Mouse (Mus musculus) heart, embryonic 11.5 days (tissue): Measurements from ENCODE around the gene Tpsab1. TPM values are rescaled to one million over a fixed set of nuclear protein-coding genes. Genes with fewer than 3 reads are reported as not detected.

Experiments
- ATAC-seq: fragments of 200-750 bp; cut with Nextera tagmentation; replicated peaks from 2 replicates; pipeline ENCODE4 v1.8.0; 2017; ENCODE audit warnings: moderate library complexity; ENCODE audit not compliant: insufficient number of reproducible peaks, low FRiP score, low TSS enrichment
- H3K27ac ChIP-seq: fragments of 300-500 bp; sonication (generic); 2 replicates; pipeline ENCODE4 v1.5.1; 2014; ENCODE audit warnings: mild to moderate bottlenecking, low read depth, low read length
- H3K27me3 ChIP-seq: fragments of 300-500 bp; sonication (generic); 2 replicates; pipeline ENCODE4 v1.6.1; 2014; ENCODE audit warnings: mild to moderate bottlenecking, low read length, mixed read lengths; ENCODE audit not compliant: control insufficient read depth, insufficient read depth
- H3K36me3 ChIP-seq: fragments of 300-500 bp; sonication (generic); 2 replicates; pipeline ENCODE4 v1.6.1; 2014; ENCODE audit warnings: mild to moderate bottlenecking, low read length, moderate library complexity, mixed read lengths; ENCODE audit not compliant: control insufficient read depth, insufficient read depth
- H3K4me1 ChIP-seq: fragments of 300-500 bp; sonication (generic); 2 replicates; pipeline ENCODE4 v1.6.1; 2014; ENCODE audit warnings: low read length; ENCODE audit not compliant: control insufficient read depth, insufficient read depth
- H3K4me2 ChIP-seq: fragments of 300-500 bp; sonication (generic); 2 replicates; pipeline ENCODE4 v1.6.1; 2014; ENCODE audit warnings: mild to moderate bottlenecking, moderate library complexity
- H3K4me3 ChIP-seq: fragments of 300-500 bp; sonication (generic); 2 replicates; pipeline ENCODE4 v1.5.1; 2014; ENCODE audit warnings: low read depth, low read length
- H3K9ac ChIP-seq: fragments of 300-500 bp; sonication (generic); 2 replicates; pipeline ENCODE4 v1.6.1; 2014; ENCODE audit warnings: mild to moderate bottlenecking, low read depth, low read length, moderate library complexity
- H3K9me3 ChIP-seq: fragments of 300-500 bp; sonication (generic); replicated peaks from 2 replicates; pipeline ENCODE4 v1.6.1; 2016; ENCODE audit warnings: low read length; ENCODE audit not compliant: control insufficient read depth
- WGBS: fragments of 180-500 bp; shearing (Covaris S2); extraction: QIAGEN DNeasy Blood & Tissue Kit; methylation state at CpG from one replicate; pipeline ENCODE4 v1.1.7; 2014; ENCODE audit not compliant: insufficient replicate concordance; 5-methylcytosine and 5-hydroxymethylcytosine counted together
- polyA plus RNA-seq: library from polyadenylated mRNA; unstranded; fragments of >200 nt; fragmentation: Nextera tagmentation; extraction: Ambion mirVana; gene quantifications from 2 replicates; pipeline ENCODE4 v1.2.1, GENCODE M21; 2014

Tpsab1 gene
- polyA plus RNA-seq = not detected in 2 replicates

- no peak within 1 kb of the TSS for H3K4me2 ChIP-seq
- H3K27me3 ChIP-seq = no peaks in the 10 kb centered on the region; the same call in 1 of the 2 replicates
- H3K9ac ChIP-seq = no peak within 1 kb of the TSS
- no peaks in the 10 kb centered on the region for H3K9me3 ChIP-seq
- no peaks in the 10 kb centered on the region for H3K4me1 ChIP-seq
- H3K27ac ChIP-seq = no peak within 1 kb of the TSS
- no peak within 1 kb of the TSS for H3K4me3 ChIP-seq
- ATAC-seq = no peak
- no peaks in the 10 kb centered on the region for H3K36me3 ChIP-seq
- 83% methylated on average over 4 of the region's 4 CpGs for WGBS
Observed at GRCm38 (mm10) chr17:25345462-25345861, at the start of gene Tpsab1. Gene Tpsab1, minus strand, starts transcription at chr17:25345562.

- H3K9me3 ChIP-seq = no peaks in the 10 kb centered on the region
- H3K36me3 ChIP-seq = peaks cover 10% of the 10 kb centered on the region; the same call in 1 of the 2 replicates
- WGBS = 95% methylated on average over 4 of the region's 4 CpGs
- no peak overlapping the region for H3K9ac ChIP-seq
- ATAC-seq = no peak
- peaks cover 16% of the 10 kb centered on the region for H3K4me1 ChIP-seq
- H3K4me3 ChIP-seq = no peak overlapping the region
- H3K4me2 ChIP-seq = no peak overlapping the region
- no peaks in the 10 kb centered on the region for H3K27me3 ChIP-seq
- no peak overlapping the region for H3K27ac ChIP-seq
Observed at GRCm38 (mm10) chr17:25394526-25394925, 49.2 kb upstream of the Tpsab1 start.

GRCm38 (mm10) chr17:25374011-25374410 lies 28.6 kb upstream of the Tpsab1 start:
- Histone ChIP-seq H3K36me3 (no peaks in the 10 kb centered on the region; the same call in 1 of the 2 replicates), H3K27me3 (no peaks in the 10 kb centered on the region), H3K4me1 (no peaks in the 10 kb centered on the region), H3K27ac (no peak overlapping the region), H3K4me3 (no peak overlapping the region), H3K4me2 (no peak overlapping the region), H3K9ac (no peak overlapping the region), H3K9me3 (no peaks in the 10 kb centered on the region)
- no peak for ATAC-seq
- WGBS = 37% methylated on average over 9 of the region's 9 CpGs

GRCm38 (mm10) chr17:25372491-25372890 lies 27.1 kb upstream of the Tpsab1 start:
- WGBS = 73% methylated on average over 8 of the region's 8 CpGs

GRCm38 (mm10) chr17:25368973-25369372 lies 23.6 kb upstream of the Tpsab1 start, which contains the start of gene Tpsg1:
Gene Tpsg1, plus strand, starts transcription at chr17:25369273.
- Histone ChIP-seq H3K4me2 (no peak within 1 kb of the TSS), H3K27me3 (peaks cover 2% of the 10 kb centered on the region; the same call in 1 of the 2 replicates), H3K9me3 (no peaks in the 10 kb centered on the region), H3K4me1 (no peaks in the 10 kb centered on the region), H3K4me3 (no peak within 1 kb of the TSS), H3K36me3 (no peaks in the 10 kb centered on the region), H3K27ac (no peak within 1 kb of the TSS), H3K9ac (no peak within 1 kb of the TSS)
- WGBS = 68% methylated on average over 3 of the region's 3 CpGs
- ATAC-seq = no peak

More at GRCm38 (mm10) chr17:25372491-25372890, 27.1 kb upstream of the Tpsab1 start:
- no peaks in the 10 kb centered on the region for H3K27me3 ChIP-seq
- no peak for ATAC-seq
- no peak overlapping the region for H3K27ac ChIP-seq
- H3K9ac ChIP-seq = no peak overlapping the region
- no peaks in the 10 kb centered on the region; the same call in 1 of the 2 replicates for H3K36me3 ChIP-seq
- no peaks in the 10 kb centered on the region for H3K9me3 ChIP-seq
- no peaks in the 10 kb centered on the region for H3K4me1 ChIP-seq
- no peak overlapping the region for H3K4me3 ChIP-seq
- H3K4me2 ChIP-seq = no peak overlapping the region

- Histone ChIP-seq H3K36me3 (no peaks in the 10 kb centered on the region), H3K27ac (no peak within 1 kb of the TSS), H3K4me3 (no peak within 1 kb of the TSS), H3K9ac (no peak within 1 kb of the TSS), H3K4me2 (no peak within 1 kb of the TSS), H3K27me3 (peaks cover 2% of the 10 kb centered on the region; the same call in 1 of the 2 replicates), H3K9me3 (no peaks in the 10 kb centered on the region), H3K4me1 (no peaks in the 10 kb centered on the region)
- ATAC-seq = no peak
- 71% methylated on average over 2 of the region's 2 CpGs for WGBS
Observed at GRCm38 (mm10) chr17:25366005-25366404, 20.6 kb upstream of the Tpsab1 start, which contains the start of gene Tpsb2. Gene Tpsb2, plus strand, starts transcription at chr17:25366305.

GRCm38 (mm10) chr17:25363726-25364125 lies 18.4 kb upstream of the Tpsab1 start:
- Histone ChIP-seq H3K36me3 (no peaks in the 10 kb centered on the region), H3K9ac (no peak overlapping the region), H3K4me1 (no peaks in the 10 kb centered on the region), H3K27me3 (peaks cover 2% of the 10 kb centered on the region; the same call in 1 of the 2 replicates), H3K9me3 (no peaks in the 10 kb centered on the region), H3K4me3 (no peak overlapping the region), H3K27ac (no peak overlapping the region), H3K4me2 (no peak overlapping the region)
- 4% methylated on average over 1 of the region's 1 CpGs for WGBS
- no peak for ATAC-seq

GRCm38 (mm10) chr17:25361291-25361690 lies 15.9 kb upstream of the Tpsab1 start:
- ATAC-seq = no peak
- 57% methylated on average over 2 of the region's 2 CpGs for WGBS
- Histone ChIP-seq H3K4me3 (no peak overlapping the region), H3K9ac (no peak overlapping the region), H3K36me3 (no peaks in the 10 kb centered on the region), H3K4me1 (no peaks in the 10 kb centered on the region), H3K27me3 (no peaks in the 10 kb centered on the region; the same call in 1 of the 2 replicates), H3K9me3 (no peaks in the 10 kb centered on the region), H3K27ac (no peak overlapping the region), H3K4me2 (no peak overlapping the region)

- 45% methylated on average over 3 of the region's 3 CpGs for WGBS
- ATAC-seq = no peak
- no peak overlapping the region for H3K4me3 ChIP-seq
Observed at GRCm38 (mm10) chr17:25341490-25341889, 3.9 kb downstream of the Tpsab1 start.

More at GRCm38 (mm10) chr17:25341490-25341889, 3.9 kb downstream of the Tpsab1 start:
- H3K9me3 ChIP-seq = no peaks in the 10 kb centered on the region; the same call in 1 of the 2 replicates
- no peak overlapping the region for H3K4me2 ChIP-seq
- no peaks in the 10 kb centered on the region for H3K36me3 ChIP-seq
- no peaks in the 10 kb centered on the region for H3K4me1 ChIP-seq
- no peak overlapping the region for H3K9ac ChIP-seq
- no peak overlapping the region for H3K27ac ChIP-seq
- no peaks in the 10 kb centered on the region for H3K27me3 ChIP-seq
